Mouse (Mus musculus) gastrocnemius, postnatal 10 days (tissue): ENCODE measurements around the gene Nrg4. TPM values are rescaled to one million over a fixed set of nuclear protein-coding genes. Genes with fewer than 3 reads are reported as not detected.

ENCODE experiments used
- DNase-seq: peaks from one replicate; pipeline ENCODE4 v3.0.0; 2021; ENCODE audit warnings: mixed read lengths
- total RNA-seq, 2 experiments: library from RNA; stranded (reverse); gene quantifications; 2 replicates each; pipeline ENCODE4 v1.2.3; 2021

The Nrg4 gene
- total RNA-seq, 2 experiments from 2014 or later: 0.31 to 0.52 TPM

GRCm38 (mm10) chr9:55213396-55213795, 113.2 kb downstream of the Nrg4 start:
- DNase-seq: no peak

- DNase-seq: no peak
Measured at GRCm38 (mm10) chr9:55211611-55212010, 115.0 kb downstream of the Nrg4 start.

GRCm38 (mm10) chr9:55208790-55209481, 117.7 kb downstream of the Nrg4 start, which contains the start of gene Fbxo22:
Fbxo22 (plus strand) TSS chr9:55208925.
- peak; percentile 88 for DNase-seq

GRCm38 (mm10) chr9:55208458-55208789, 118.2 kb downstream of the Nrg4 start:
- DNase-seq: no peak

- no peak for DNase-seq
Measured at GRCm38 (mm10) chr9:55199348-55199747, 127.3 kb downstream of the Nrg4 start.

- DNase-seq: no peak
Measured at GRCm38 (mm10) chr9:55198260-55198659, 128.4 kb downstream of the Nrg4 start.

GRCm38 (mm10) chr9:55195876-55196275, 130.8 kb downstream of the Nrg4 start:
- no peak for DNase-seq

- DNase-seq: no peak
Measured at GRCm38 (mm10) chr9:55174235-55174634, 152.4 kb downstream of the Nrg4 start.

GRCm38 (mm10) chr9:55172195-55172685, 154.4 kb downstream of the Nrg4 start:
- no peak for DNase-seq

- DNase-seq: no peak
Measured at GRCm38 (mm10) chr9:55170655-55171412, 155.8 kb downstream of the Nrg4 start.

Other genes with a start within 250 kb of the Nrg4 start
- 10 to 100 TPM; 25.8 to 27.2 TPM for gene Ube2q2, start 178.0 kb downstream of the Nrg4 start, total RNA-seq
- gene Fbxo22, start 117.9 kb downstream of the Nrg4 start, total RNA-seq: 10 to 100 TPM; 20.2 to 21.5 TPM
- gene Tmem266, start 69 bp upstream of the Nrg4 start, total RNA-seq: under 1 TPM; 0.35 to 0.36 TPM
- gene Etfa, start 185.4 kb upstream of the Nrg4 start, total RNA-seq: 100 to 1,000 TPM; 216 to 261 TPM
- gene Isl2, start 211.8 kb upstream of the Nrg4 start, total RNA-seq: not detected